Mouse (Mus musculus) cerebellum, adult 2 months (tissue): Measurements from ENCODE around the gene Rars. TPM values are rescaled to one million over a fixed set of nuclear protein-coding genes. Genes with fewer than 3 reads are reported as not detected.
"Not testable (repeated sequence)": the region's sequence is repeated elsewhere in the genome, so short reads cannot be mapped to it uniquely, and the experiment has no call there.

Source experiments
- DNase-seq, 2 experiments: peaks; one replicate each; pipeline ENCODE4 v3.0.0; 2021
- H3K27ac ChIP-seq: fragments of 200-500 bp; 2 replicates; pipeline ENCODE4 v1.5.1; 2012; ENCODE audit warnings: low read length, control low read depth, inconsistent platforms; ENCODE audit not compliant: insufficient read depth
- H3K27me3 ChIP-seq: fragments of 200-500 bp; 2 replicates; pipeline ENCODE4 v1.6.1; 2012; ENCODE audit warnings: inconsistent platforms, mild to moderate bottlenecking, low read length, moderate library complexity; ENCODE audit not compliant: control insufficient read depth, insufficient read depth
- H3K4me1 ChIP-seq: fragments of 200-500 bp; 2 replicates; pipeline ENCODE4 v1.6.1; 2011; ENCODE audit warnings: low read length; ENCODE audit not compliant: control insufficient read depth, insufficient read depth
- H3K4me3 ChIP-seq: fragments of 200-500 bp; replicated peaks from 2 replicates; pipeline ENCODE3; 2011; ENCODE audit warnings: mild to moderate bottlenecking, low read depth, low read length, control low read depth; ENCODE audit not compliant: insufficient read depth
- CTCF ChIP-seq: fragments of 200-500 bp; IDR thresholded peaks from 2 replicates; pipeline ENCODE4 v1.5.1; 2011; ENCODE audit warnings: low read depth, mild to moderate bottlenecking, control low read depth, low read length, moderate library complexity, borderline replicate concordance; ENCODE audit not compliant: insufficient read depth
- POLR2A ChIP-seq: fragments of 200-500 bp; IDR thresholded peaks from 2 replicates; pipeline ENCODE4 v1.6.1; 2011; ENCODE audit warnings: low read length, control low read depth, borderline replicate concordance; ENCODE audit not compliant: insufficient read depth
- WGBS: fragments of 180-500 bp; shearing (Covaris S2); methylation state at CpG from one replicate; pipeline ENCODE4 v1.1.7; 2018; 5-methylcytosine and 5-hydroxymethylcytosine counted together
- polyA plus RNA-seq: library from polyadenylated mRNA; depleted of rRNA; stranded (reverse); fragments of >200 nt; gene quantifications from 2 replicates; pipeline ENCODE4 v1.2.3, GENCODE M21; 2012

Rars gene
- polyA plus RNA-seq, 1 experiment, result 45.9 TPM

GRCm38 (mm10) chr11:35852731-35853130 lies 18.4 kb upstream of the Rars start:
- no peak; the same call in 1 of the 2 replicates for TF ChIP-seq CTCF
- no peak for TF ChIP-seq POLR2A
- WGBS, result 54% methylated on average over 4 of the region's 4 CpGs
- DNase-seq, result no peak

GRCm38 (mm10) chr11:35844299-35844698 lies 10.0 kb upstream of the Rars start:
- Histone ChIP-seq H3K27me3 (no peaks in the 10 kb centered on the region), H3K4me3 (no peak overlapping the region), H3K27ac (no peak overlapping the region), H3K4me1 (no peaks in the 10 kb centered on the region)
- DNase-seq, result no peak
- 92% methylated on average over 9 of the region's 9 CpGs for WGBS
- TF ChIP-seq POLR2A (no peak), CTCF (no peak)

More at GRCm38 (mm10) chr11:35852731-35853130, 18.4 kb upstream of the Rars start:
- H3K27me3 ChIP-seq, result no peaks in the 10 kb centered on the region
- no peak overlapping the region for H3K27ac ChIP-seq
- H3K4me1 ChIP-seq, result no peaks in the 10 kb centered on the region
- H3K4me3 ChIP-seq, result no peak overlapping the region

DNA sequence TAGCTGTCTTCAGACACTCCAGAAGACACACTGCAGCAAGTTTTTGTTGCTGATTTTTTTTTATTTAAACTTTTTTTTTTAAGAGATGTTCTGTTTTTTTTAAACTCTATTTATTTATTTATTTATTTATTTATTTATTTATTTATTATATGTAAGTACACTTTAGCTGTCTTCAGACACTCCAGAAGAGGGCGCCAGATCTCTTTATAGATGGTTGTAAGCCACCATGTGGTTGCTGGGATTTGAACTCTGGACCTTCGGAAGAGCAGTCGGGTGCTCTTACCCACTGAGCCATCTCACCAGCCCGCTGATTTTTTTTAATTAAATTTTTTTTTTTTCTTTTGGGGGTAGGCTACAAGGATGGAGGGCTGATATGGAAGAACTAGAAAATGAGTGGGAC lies 8.3 kb upstream of the Rars start:
- not testable (repeated sequence) for H3K4me1 ChIP-seq, H3K27ac ChIP-seq, H3K4me3 ChIP-seq, H3K27me3 ChIP-seq, DNase-seq
- 82% methylated on average over 4 of the region's 4 CpGs for WGBS

DNA sequence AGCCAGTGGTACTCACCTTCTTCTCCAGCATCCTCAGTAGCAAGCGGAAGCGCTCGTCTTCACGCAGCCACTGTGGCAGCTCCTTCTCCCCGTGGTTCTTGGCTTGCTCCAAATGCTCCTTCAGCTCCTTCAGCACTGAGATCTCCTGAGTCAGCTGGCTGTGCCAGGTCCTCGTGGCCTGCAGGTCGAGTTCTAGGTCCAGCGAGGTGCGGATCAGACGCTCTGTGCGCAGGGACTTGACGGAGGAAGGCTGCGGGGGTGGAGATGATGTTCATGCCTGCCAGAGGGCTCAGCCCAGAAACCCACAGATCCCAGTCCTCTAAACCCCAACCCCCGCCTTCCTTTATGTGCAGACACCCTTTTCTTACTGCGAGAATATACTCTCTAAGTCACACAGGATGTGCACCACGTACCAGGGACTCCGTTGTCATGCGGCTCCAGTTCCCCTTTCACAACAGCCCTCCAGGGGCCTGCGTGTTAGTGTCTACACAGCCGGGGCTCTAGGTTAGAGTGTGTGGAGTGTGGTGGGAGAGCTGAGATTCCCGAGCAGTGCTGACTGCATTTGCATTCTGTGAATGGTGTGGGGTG lies 7.5 kb upstream of the Rars start:
- H3K4me3 ChIP-seq, result no peak overlapping the region
- H3K4me1 ChIP-seq, result no peaks in the 10 kb centered on the region
- no peak overlapping the region for H3K27ac ChIP-seq
- TF ChIP-seq POLR2A (no peak), CTCF (no peak)
- 77% methylated on average over 21 of the region's 21 CpGs for WGBS
- DNase-seq, result no peak
- no peaks in the 10 kb centered on the region for H3K27me3 ChIP-seq

DNA sequence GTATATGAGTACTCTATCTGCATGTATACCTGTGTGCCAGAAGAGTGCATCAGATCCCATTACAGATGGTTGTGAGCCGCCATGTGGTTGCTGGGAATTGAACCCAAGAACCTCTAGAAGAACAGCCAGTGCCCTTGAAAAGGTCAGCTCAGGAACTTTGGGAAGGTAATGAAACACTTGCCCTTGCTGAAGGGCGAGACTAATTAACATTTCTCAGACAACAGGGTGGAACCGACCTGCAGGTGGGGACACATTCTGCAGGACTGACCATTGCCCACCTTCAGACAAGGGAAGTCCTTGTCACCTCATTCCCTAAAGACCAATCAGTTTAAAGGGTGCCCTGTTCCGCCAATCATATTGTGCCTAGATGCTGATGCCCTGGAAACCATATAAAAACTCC lies 6.5 kb upstream of the Rars start:
- H3K27ac ChIP-seq, DNase-seq, H3K4me1 ChIP-seq, H3K4me3 ChIP-seq, H3K27me3 ChIP-seq: not testable (repeated sequence)
- 97% methylated on average over 4 of the region's 4 CpGs for WGBS

- WGBS, result 80% methylated on average over 7 of the region's 7 CpGs
- TF ChIP-seq POLR2A (no peak), CTCF (0 out of 2 replicates have a peak, but pooled peaks have one; percentile 10)
- no peak for DNase-seq
- H3K4me3 ChIP-seq, result no peak overlapping the region
- no peak overlapping the region for H3K27ac ChIP-seq
- no peaks in the 10 kb centered on the region for H3K27me3 ChIP-seq
- no peaks in the 10 kb centered on the region for H3K4me1 ChIP-seq
These were observed 6.0 kb upstream of the Rars start for GRCm38 (mm10) chr11:35840282-35840681.

- TF ChIP-seq POLR2A, result 0 out of 2 replicates have a peak, but pooled peaks have one; percentile 24
- TF ChIP-seq CTCF, result no peak
- H3K4me3 ChIP-seq, result peak overlapping the region; percentile 49
- WGBS, result 16% methylated on average over 28 of the region's 28 CpGs
- H3K4me1 ChIP-seq, result no peaks in the 10 kb centered on the region
- DNase-seq, result peak; percentile 78 to 85
- no peak overlapping the region for H3K27ac ChIP-seq
- H3K27me3 ChIP-seq, result no peaks in the 10 kb centered on the region
These were observed 4.3 kb upstream of the Rars start for GRCm38 (mm10) chr11:35838345-35839338.
